Mouse (Mus musculus): ENCODE measurements around the gene Ccdc54.

Gene Ccdc54

DNA sequence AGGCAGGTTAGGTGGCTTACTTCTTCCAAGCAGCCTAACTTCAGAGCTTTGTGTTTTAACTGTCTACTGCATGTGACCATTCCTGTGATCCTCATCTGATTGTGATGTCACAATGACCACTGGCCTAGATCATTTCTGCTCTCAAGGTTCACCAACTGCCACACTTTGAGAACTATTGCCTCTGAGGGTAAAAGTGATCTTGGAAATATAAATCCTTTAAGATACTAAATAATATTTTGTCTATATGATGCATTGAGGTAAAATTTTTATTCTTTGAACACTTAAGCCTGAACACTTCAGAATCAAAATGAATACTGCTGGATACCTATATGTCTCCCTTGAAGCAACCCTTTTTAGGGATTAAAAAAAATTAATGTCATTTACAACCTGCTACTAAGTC is at the start of gene Ccdc54:
Gene Ccdc54, minus strand, starts transcription at position 101 of the 400 bp plus-strand sequence.
- no peak for DNase-seq (ENCODE audit: low spot score)

DNA sequence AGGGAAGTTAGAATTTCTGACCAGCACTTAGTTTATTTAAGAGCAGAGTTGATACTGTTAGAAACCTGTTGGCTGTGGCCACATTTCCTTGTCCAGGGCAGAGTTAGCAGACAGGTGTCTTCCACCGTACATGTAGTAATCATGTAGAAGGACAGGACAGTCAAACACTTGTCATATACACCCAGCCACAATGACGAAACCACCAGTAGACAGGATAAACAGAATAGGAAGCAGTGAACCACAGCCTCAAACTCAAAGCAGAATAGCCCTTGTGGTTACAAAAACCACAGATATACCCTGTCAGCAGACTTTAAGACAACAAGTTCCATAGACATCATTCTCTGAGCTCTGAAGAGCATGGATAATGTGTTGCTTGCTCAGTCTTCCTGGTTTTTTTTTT is 41.6 kb upstream of the Ccdc54 start:
- no peak for DNase-seq (ENCODE audit: low spot score)

DNA sequence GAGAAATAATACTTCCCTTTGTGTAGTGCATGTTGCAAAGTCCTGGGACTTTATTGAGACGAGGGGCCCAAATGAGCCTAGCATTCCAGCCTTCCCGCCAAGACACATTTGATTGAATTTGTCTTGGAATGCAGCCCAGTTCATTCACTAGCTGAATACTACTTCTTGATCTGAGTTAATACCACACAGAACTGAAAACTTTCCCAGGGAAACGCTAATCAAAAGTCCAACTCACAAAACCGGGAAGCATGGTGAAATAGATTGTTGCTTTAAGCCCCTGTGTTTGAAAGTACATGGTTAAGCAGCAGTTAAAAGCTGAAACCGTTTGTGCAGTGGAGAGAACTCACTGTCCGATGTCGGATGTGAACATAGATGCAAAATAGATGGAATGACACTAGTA is 24.6 kb upstream of the Ccdc54 start:
- DNase-seq (ENCODE audit: low spot score) = no peak

DNA sequence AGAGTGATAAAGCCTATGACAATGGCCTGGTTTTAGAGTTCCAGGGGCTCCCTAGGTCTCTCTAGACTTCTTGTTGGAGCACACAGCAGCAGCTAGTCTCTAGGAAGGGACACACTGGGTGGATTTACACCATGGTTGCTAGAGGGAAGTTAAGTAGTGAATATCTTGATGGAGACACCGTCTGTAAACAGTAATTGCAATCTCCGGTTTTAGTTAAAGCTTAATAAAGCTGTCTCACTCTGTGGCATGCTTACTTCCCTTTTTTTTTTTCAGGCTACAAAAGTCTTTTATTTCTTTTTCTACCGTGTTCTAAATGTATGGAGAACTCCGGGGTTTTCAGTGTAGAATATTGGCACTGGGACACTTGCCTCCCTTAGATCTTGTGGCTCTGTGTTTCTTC is 22.0 kb upstream of the Ccdc54 start:
- DNase-seq (ENCODE audit: low spot score) = no peak

DNA sequence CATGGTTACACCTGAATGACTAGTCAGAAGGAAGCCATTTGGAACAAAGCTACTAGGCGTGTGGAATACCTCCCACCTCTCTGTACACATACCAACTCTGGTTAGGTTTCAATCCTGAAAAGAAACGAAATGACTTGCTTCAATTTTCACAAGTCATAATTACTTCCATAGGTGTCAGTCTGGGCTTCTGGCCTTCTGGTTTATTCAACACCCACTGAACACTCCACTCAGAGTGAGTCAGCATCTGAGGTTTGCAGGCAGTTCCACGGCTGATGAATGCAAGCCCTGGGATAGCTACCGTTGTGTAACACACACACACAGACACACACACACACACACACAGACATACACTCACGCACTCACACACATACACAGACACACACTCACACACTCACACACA is 19.6 kb upstream of the Ccdc54 start:
- DNase-seq (ENCODE audit: low spot score) = no peak

- no peak for DNase-seq (ENCODE audit: low spot score)
Observed at GRCm38 (mm10) chr16:50607776-50608562, 17.0 kb upstream of the Ccdc54 start.

DNA sequence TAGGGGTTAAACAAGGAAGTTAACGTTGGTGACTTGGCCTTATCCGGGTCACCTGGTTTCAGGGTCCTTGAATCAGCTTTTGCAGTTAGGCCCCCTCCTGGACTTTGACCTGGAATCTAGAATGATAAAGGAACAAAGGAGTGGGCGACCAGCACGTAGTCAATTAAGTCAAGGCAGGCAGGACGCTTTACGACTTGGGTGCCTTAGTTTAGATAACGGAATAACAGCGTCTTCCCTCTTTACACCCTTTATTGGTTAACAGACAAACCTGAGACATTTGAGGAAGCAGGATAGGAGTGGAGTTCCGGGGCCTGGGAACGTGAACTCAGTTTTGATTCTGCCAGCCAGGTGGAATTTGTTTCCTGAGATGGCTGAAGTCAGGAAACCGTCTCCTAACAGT is 13.9 kb upstream of the Ccdc54 start:
- DNase-seq (ENCODE audit: low spot score) = no peak

DNA sequence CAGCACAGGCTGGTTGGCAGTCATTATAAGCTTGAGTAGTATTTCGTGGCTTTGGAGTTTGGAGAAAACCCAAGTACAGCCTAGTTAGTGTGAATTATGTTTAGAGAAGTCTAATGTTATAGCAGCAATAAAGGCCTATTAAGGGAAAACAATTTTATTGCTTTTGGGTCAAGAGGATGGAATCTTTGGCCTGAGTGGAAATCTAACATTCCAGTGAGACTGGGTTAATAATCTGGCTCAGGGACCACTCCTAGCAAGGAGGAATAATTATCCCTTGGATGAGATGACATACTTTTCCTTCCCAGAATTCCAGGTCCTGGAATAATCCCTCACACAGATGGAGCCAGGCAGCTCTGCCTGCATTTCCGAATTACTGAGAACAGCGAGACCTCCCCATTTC is 11.0 kb upstream of the Ccdc54 start:
- DNase-seq (ENCODE audit: low spot score) = no peak

DNA sequence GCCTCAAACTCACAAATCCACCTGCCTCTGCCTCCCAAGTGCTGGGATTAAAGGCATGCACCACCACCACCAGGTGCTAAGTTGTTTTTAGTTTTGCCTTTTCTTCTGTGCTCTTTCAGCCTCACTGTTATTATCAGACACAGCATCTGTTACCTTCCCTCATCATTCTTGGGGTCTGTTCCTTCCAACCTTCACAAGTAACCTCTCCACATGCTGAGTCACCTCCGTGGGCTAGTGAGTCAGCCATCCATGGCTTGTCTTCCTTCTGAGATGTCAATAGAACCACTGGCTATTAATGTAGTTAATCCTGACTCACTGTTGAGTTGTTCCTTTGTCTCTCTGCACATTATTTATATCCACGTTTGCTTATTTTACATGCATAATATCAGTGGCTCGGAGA is 9.7 kb upstream of the Ccdc54 start:
- no peak for DNase-seq (ENCODE audit: low spot score)

- no peak for DNase-seq (ENCODE audit: low spot score)
Observed at GRCm38 (mm10) chr16:50596679-50597078, 5.7 kb upstream of the Ccdc54 start.

GRCm38 (mm10) chr16:50596171-50596570 is 5.2 kb upstream of the Ccdc54 start:
- DNase-seq (ENCODE audit: low spot score) = no peak

DNA sequence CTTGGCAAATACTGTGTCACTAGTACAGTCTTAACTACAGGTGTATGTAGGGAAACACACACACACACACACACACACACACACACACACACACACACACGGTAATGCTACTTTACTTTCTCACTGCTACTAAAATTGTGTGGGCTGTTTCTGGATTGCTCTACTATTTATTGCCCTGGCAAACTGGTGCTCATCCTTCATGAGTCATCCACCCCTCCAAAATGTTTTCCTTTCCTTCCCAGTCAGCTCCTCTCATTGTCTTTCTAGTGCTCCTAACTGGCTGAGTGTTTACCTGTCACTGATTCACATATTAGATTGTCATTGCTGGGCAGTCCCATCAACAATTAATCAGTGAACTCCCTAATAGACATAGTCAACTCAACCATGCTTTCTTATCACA is 3.9 kb upstream of the Ccdc54 start:
- no peak for DNase-seq (ENCODE audit: low spot score)

- DNase-seq (ENCODE audit: low spot score) = no peak
Observed at GRCm38 (mm10) chr16:50593361-50593760, 2.4 kb upstream of the Ccdc54 start.

DNA sequence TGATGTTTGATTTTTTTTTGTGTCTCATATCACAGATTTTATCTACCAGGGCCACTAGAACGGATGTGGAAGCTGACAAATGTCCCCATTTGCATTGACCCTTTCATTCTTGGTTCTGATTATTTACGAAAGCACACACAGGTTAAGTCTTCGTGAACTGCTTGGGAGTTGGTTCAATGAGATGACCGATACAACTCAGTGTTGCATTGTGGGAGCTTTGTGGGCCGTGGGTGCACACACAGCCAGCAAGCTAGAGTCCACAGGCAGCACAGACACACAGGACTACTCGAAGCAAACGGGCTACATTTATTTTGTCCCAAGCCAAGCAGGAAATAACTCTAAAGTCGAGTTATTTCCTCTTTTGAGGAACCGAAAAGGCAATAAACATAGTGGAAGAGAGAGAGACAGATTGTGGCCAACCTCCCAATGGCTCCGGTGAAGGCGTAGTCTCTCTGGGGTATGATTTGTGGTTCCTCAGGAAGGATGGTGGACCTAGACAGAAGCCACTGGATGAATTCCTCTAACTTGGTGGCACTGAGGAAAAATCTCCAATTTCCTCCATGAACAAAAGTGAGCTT is 1.3 kb downstream of the Ccdc54 start:
- DNase-seq (ENCODE audit: low spot score) = no peak

- DNase-seq (ENCODE audit: low spot score) = no peak
Observed at GRCm38 (mm10) chr16:50588191-50588590, 2.8 kb downstream of the Ccdc54 start.

- DNase-seq (ENCODE audit: low spot score) = no peak
Observed at GRCm38 (mm10) chr16:50587139-50587538, 3.8 kb downstream of the Ccdc54 start.

DNA sequence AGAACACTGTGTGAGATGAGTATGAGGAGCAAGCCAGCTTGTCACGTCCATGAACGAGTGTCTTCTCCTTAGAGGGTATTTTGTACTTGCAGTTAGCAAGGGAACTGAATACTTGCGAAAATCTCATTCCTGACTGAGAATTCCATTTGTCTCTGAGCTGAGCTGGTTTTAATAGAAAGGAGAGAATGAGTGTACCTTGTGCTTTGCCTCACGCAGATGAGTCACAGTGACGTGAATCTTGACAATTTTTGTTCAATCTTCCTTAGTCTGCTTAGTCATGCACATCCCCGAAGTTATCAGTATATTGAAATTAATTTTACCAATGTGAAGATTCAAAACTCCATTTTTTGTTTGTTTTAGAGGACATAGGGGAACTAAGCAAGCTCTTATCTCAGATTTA is 12.6 kb downstream of the Ccdc54 start:
- no peak for DNase-seq (ENCODE audit: low spot score)

GRCm38 (mm10) chr16:50572557-50572956 is 18.4 kb downstream of the Ccdc54 start:
- DNase-seq (ENCODE audit: low spot score) = no peak

- DNase-seq (ENCODE audit: low spot score) = no peak
Observed at GRCm38 (mm10) chr16:50559163-50559771, 31.7 kb downstream of the Ccdc54 start.

DNA sequence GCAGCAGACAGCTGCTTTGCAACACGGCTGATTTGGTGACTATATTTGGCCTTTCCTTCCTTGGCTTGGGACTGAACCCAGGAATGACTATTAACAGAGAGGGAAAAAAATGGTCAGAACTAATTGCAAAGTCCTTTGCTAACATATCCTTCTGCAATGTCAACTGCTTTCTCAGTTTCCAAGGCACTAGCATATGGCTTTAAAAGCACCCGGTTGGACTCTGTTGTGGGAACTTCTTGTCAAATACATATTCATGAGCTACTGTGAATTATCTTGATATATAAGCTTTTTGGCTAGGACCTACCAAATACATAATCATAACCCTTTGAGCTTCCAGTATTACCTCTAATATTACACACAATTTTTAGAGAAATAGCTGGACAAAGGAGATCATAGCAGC is 37.1 kb downstream of the Ccdc54 start:
- no peak for DNase-seq (ENCODE audit: low spot score)

DNA sequence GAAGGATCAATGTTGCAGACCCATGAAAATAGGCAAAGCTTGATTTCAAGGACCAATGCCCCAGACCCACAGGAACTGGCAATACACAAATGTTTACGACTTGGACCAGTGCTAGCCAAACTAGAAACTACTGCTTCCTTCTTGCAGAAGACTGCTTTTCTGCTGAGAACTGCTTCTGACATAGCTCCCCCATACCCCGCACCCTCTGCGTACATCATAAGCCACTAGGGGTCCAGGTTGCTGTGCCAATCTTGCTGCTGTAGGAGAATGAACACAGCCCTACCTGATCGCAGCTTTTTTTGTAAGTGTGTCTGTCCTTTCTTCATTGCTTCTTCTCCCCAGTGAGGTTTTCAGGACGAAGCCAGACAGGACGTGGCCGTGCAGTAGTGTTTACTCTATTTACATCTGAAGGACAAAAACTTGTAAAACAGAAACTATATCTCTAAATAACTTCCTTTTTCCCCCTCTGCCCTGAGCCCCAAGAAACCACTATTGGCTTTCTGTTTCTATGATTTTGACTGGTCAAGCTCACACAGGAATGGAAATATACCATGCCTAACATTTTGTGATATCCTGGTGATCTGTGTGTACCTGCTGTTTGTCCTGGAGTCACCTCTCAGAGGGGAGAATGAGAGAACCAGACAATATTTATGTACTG is 39.0 kb downstream of the Ccdc54 start:
- no peak for DNase-seq (ENCODE audit: low spot score)

- no peak for DNase-seq (ENCODE audit: low spot score)
Observed at GRCm38 (mm10) chr16:50550927-50551326, 40.0 kb downstream of the Ccdc54 start.

All from urinary bladder, postnatal 14 days (tissue).